Mouse (Mus musculus): ENCODE measurements around the gene Nrg4. TPM values are rescaled to one million over a fixed set of nuclear protein-coding genes. Genes with fewer than 3 reads are reported as not detected.

Nrg4 gene
- 1.4 TPM for polyA plus RNA-seq (2017; shearing (Covaris generic))

DNA sequence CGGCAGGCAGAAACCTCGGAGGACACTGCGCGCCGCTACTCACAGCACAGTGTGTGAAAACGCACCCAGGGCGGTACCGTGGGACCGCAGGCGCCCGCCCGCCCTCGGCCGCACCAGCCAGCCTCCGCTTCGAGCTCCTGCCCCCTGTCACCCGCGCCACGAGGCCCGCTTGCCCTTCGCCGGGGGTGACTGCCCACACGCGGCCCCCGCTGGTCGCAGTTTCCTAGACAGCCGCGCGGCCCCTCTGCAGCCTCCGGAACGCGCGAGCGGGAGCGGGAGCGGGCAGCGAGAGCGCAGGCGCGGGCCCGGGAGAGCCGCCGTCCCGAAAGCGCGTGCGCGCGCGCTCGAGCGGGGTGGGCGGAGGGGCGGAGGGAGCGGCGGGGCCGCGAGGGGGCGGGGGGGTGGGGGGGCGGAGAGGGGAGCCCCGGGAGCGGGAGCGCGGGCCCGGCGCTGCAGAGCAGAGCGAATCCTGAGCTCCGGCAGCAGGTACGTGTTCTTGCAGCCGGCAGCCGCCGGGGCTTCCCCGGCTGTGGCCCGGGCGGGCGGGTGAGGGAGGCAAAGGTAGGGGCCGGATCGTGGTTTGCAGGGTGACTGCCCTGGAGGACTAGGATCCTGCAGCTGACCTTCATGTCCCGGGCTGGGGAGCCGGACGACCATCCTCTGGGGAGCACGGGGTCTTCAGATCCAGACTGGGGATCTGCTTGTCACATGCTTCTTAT lies at the start of gene Nrg4, which contains the start of gene Tmem266:
Nrg4 (minus strand) TSS at position 330 of the 719 bp plus-strand sequence.
Tmem266 (plus strand) TSS at position 399 of the 719 bp plus-strand sequence.

GRCm38 (mm10) chr9:55208790-55209481 lies 117.7 kb downstream of the Nrg4 start, which contains the start of gene Fbxo22:
TSS of gene Fbxo22 (plus strand) at chr9:55208925.

Other genes with a start within 250 kb of the Nrg4 start
- 54.3 TPM for gene Ube2q2, start 178.0 kb downstream of the Nrg4 start, polyA plus RNA-seq (2017; shearing (Covaris generic))
- gene Fbxo22, start 117.9 kb downstream of the Nrg4 start, polyA plus RNA-seq (2017; shearing (Covaris generic)): 24.8 TPM
- not detected for gene Tmem266, start 69 bp upstream of the Nrg4 start, polyA plus RNA-seq (2017; shearing (Covaris generic))
- gene Etfa, start 185.4 kb upstream of the Nrg4 start, polyA plus RNA-seq (2017; shearing (Covaris generic)): 104 TPM
- gene Isl2, start 211.8 kb upstream of the Nrg4 start, polyA plus RNA-seq (2017; shearing (Covaris generic)): not detected